Mouse (Mus musculus): ENCODE results near the gene Kdm5c.
"Not testable (repeated sequence)": the region's sequence is repeated elsewhere in the genome, so short reads cannot be mapped to it uniquely, and the experiment has no call there.

Kdm5c gene

GRCm38 (mm10) chrX:152287026-152287425 is 54.2 kb downstream of the Kdm5c start:
- not testable (repeated sequence) for DNase-seq (ENCODE audit: low spot score)

- no peak for DNase-seq (ENCODE audit: low spot score)
Observed at GRCm38 (mm10) chrX:152306224-152306623, 73.4 kb downstream of the Kdm5c start.

- DNase-seq (ENCODE audit: low spot score): no peak
Observed at GRCm38 (mm10) chrX:152307371-152307770, 74.6 kb downstream of the Kdm5c start.

- DNase-seq (ENCODE audit: low spot score): peak; percentile 26
Observed at GRCm38 (mm10) chrX:152307942-152308341, 75.1 kb downstream of the Kdm5c start.

- DNase-seq (ENCODE audit: low spot score): no peak
Observed at GRCm38 (mm10) chrX:152320535-152320934, 87.7 kb downstream of the Kdm5c start.

- DNase-seq (ENCODE audit: low spot score): no peak
Observed at GRCm38 (mm10) chrX:152322776-152323175, 90.0 kb downstream of the Kdm5c start.

GRCm38 (mm10) chrX:152323584-152323983 is 90.8 kb downstream of the Kdm5c start:
- no peak for DNase-seq (ENCODE audit: low spot score)

All from MN1 (cell line).